8 mouse cellular contexts compared by ENCODE assay signal in genomic region chr19:40271308-40271892, GRCm38 (mm10). TPM values are rescaled to one million over a fixed set of nuclear protein-coding genes. Genes with fewer than 3 reads are reported as not detected.
DNase-seq lines count a peak whose midpoint lies in the region; ATAC-seq lines count a peak whose summit lies in the region.

Pdlim1 (minus strand) TSS chr19:40271842.

- peak within 1 kb of the TSS; percentile 100 for H3K4me2 ChIP-seq in hindbrain, embryonic 16.5 days (ENCODE audit: low read length)
- peak within 1 kb of the TSS; percentile 97 for H3K4me2 ChIP-seq in limb, embryonic 15.5 days
- H3K4me2 ChIP-seq in midbrain, embryonic 16.5 days (ENCODE audit: low read length), result peak within 1 kb of the TSS; percentile 97
- H3K4me2 ChIP-seq in stomach, embryonic 15.5 days, result peak within 1 kb of the TSS; percentile 79

- no peaks in the 10 kb centered on the region for H3K36me3 ChIP-seq in hindbrain, embryonic 16.5 days (ENCODE audit: control insufficient read depth, insufficient read depth, low read length)
- H3K36me3 ChIP-seq in limb, embryonic 15.5 days, result no peaks in the 10 kb centered on the region
- H3K36me3 ChIP-seq in midbrain, embryonic 16.5 days (ENCODE audit: control insufficient read depth, insufficient read depth, low read length), result no peaks in the 10 kb centered on the region
- no peaks in the 10 kb centered on the region for H3K36me3 ChIP-seq in stomach, embryonic 15.5 days

- no peak for DNase-seq in frontal cortex, adult 2 months (ENCODE audit: extremely low spot score in 1 of 2, low spot score in 1 of 2)
- no peak for DNase-seq in frontal cortex, postnatal 36 days (ENCODE audit: low spot score in 2 of 2)
- DNase-seq in c-Kit-positive CD71-negative TER-119-negative erythroid progenitor cells, embryonic 14.5 days (ENCODE audit: low read depth), result peak; percentile 65
- DNase-seq in gastrocnemius, adult 8-10 months (ENCODE audit: low spot score in 2 of 2), result peak; percentile 56 to 65

- ATAC-seq in hindbrain, embryonic 16.5 days, result peak; percentile 78
- peak; percentile 78 for ATAC-seq in limb, embryonic 15.5 days (ENCODE audit: insufficient number of reproducible peaks, low FRiP score, low TSS enrichment, low read depth)
- peak; percentile 54 for ATAC-seq in midbrain, embryonic 16.5 days
- peak; percentile 93 for ATAC-seq in stomach, embryonic 15.5 days (ENCODE audit: insufficient read depth, low FRiP score, low read depth)

- H3K9me3 ChIP-seq in hindbrain, embryonic 16.5 days (ENCODE audit: control insufficient read depth, low read length), result no peaks in the 10 kb centered on the region
- H3K9me3 ChIP-seq in limb, embryonic 15.5 days, result no peaks in the 10 kb centered on the region
- no peaks in the 10 kb centered on the region for H3K9me3 ChIP-seq in midbrain, embryonic 16.5 days (replicated peaks; ENCODE audit: control insufficient read depth, low read length, poor library complexity, severe bottlenecking)
- H3K9me3 ChIP-seq in stomach, embryonic 15.5 days, result no peaks in the 10 kb centered on the region

- H3K27ac ChIP-seq in hindbrain, embryonic 16.5 days (ENCODE audit: low read depth, low read length), result no peak within 1 kb of the TSS
- peak within 1 kb of the TSS; percentile 63 for H3K27ac ChIP-seq in limb, embryonic 15.5 days
- no peak within 1 kb of the TSS for H3K27ac ChIP-seq in midbrain, embryonic 16.5 days (ENCODE audit: low read length)
- peak within 1 kb of the TSS; percentile 75; the same call in 1 of the 2 replicates for H3K27ac ChIP-seq in stomach, embryonic 15.5 days

- H3K4me3 ChIP-seq in hindbrain, embryonic 16.5 days (ENCODE audit: low read length), result peak within 1 kb of the TSS; percentile 62
- H3K4me3 ChIP-seq in limb, embryonic 15.5 days, result peak within 1 kb of the TSS; percentile 63
- H3K4me3 ChIP-seq in midbrain, embryonic 16.5 days (ENCODE audit: low read depth, low read length), result peak within 1 kb of the TSS; percentile 54
- peak within 1 kb of the TSS; percentile 75 for H3K4me3 ChIP-seq in stomach, embryonic 15.5 days (replicated peaks)

- WGBS in hindbrain, embryonic 16.5 days, result under 1% methylated on average over 28 of the region's 54 CpGs
- under 1% methylated on average over 35 of the region's 54 CpGs for WGBS in limb, embryonic 15.5 days
- WGBS in midbrain, embryonic 16.5 days, result 1% methylated on average over 26 of the region's 54 CpGs
- WGBS in stomach, embryonic 15.5 days, result under 1% methylated on average over 52 of the region's 54 CpGs

- H3K4me1 ChIP-seq in hindbrain, embryonic 16.5 days (ENCODE audit: control insufficient read depth, insufficient read depth, low read depth, low read length), result peaks cover 9% of the 10 kb centered on the region
- peaks cover 15% of the 10 kb centered on the region for H3K4me1 ChIP-seq in limb, embryonic 15.5 days
- peaks cover 6% of the 10 kb centered on the region for H3K4me1 ChIP-seq in midbrain, embryonic 16.5 days (ENCODE audit: control insufficient read depth, insufficient read depth, low read length)
- 0 out of 2 replicates have a peak, but pooled peaks cover 2% of the 10 kb centered on the region for H3K4me1 ChIP-seq in stomach, embryonic 15.5 days

- H3K27me3 ChIP-seq in hindbrain, embryonic 16.5 days (replicated peaks; ENCODE audit: control insufficient read depth, insufficient read depth, low read length), result peaks cover 26% of the 10 kb centered on the region
- peaks cover 16% of the 10 kb centered on the region for H3K27me3 ChIP-seq in limb, embryonic 15.5 days
- peaks cover 27% of the 10 kb centered on the region for H3K27me3 ChIP-seq in midbrain, embryonic 16.5 days (ENCODE audit: control insufficient read depth, insufficient read depth, low read depth, low read length)
- no peaks in the 10 kb centered on the region for H3K27me3 ChIP-seq in stomach, embryonic 15.5 days (replicated peaks)

- H3K9ac ChIP-seq in hindbrain, embryonic 16.5 days (ENCODE audit: low read depth, low read length), result peak within 1 kb of the TSS; percentile 65
- peak within 1 kb of the TSS; percentile 54 for H3K9ac ChIP-seq in limb, embryonic 15.5 days
- peak within 1 kb of the TSS; percentile 54 for H3K9ac ChIP-seq in midbrain, embryonic 16.5 days (ENCODE audit: low read depth, low read length)
- peak within 1 kb of the TSS; percentile 71; the same call in 1 of the 2 replicates for H3K9ac ChIP-seq in stomach, embryonic 15.5 days

RNA-seq across cellular contexts. Expression of gene Pdlim1, which starts in this region (rescaled TPM):
- 11.1 and 11.3 TPM in 2 replicates for polyA plus RNA-seq in frontal cortex, adult 2 months (2012; rRNA removed)
- 10 to 100 TPM; 81.4 to 93.4 (median 89.9) TPM for total RNA-seq in gastrocnemius, adult 8-10 months (2022)
- polyA plus RNA-seq in hindbrain, embryonic 16.5 days (2015; fragmentation: Nextera tagmentation; extraction: Ambion mirVana), result 9.9 and 13.9 TPM in 2 replicates
- polyA plus RNA-seq in limb, embryonic 15.5 days (2015; fragmentation: Nextera tagmentation; extraction: Ambion mirVana), result 179 and 204 TPM in 2 replicates
- polyA plus RNA-seq in midbrain, embryonic 16.5 days (2015; fragmentation: Nextera tagmentation; extraction: Ambion mirVana), result 5.0 and 8.4 TPM in 2 replicates
- 192 and 198 TPM in 2 replicates for polyA plus RNA-seq in stomach, embryonic 15.5 days (2015; fragmentation: Nextera tagmentation; extraction: Ambion mirVana)

Comparison
In these comparisons a context has a peak if more than half of its experiments do, and no peak if none do; other contexts are left out.
1. RNA of gene Pdlim1 (polyA plus RNA-seq): 192 to 198 TPM in stomach, embryonic 15.5 days and 179 to 204 TPM in limb, embryonic 15.5 days; 11.1 to 11.3 TPM in frontal cortex, adult 2 months, 9.9 to 13.9 TPM in hindbrain, embryonic 16.5 days and 5.0 to 8.4 TPM in midbrain, embryonic 16.5 days; every median in the first group is over 10 times any median in the second.
2. DNase-seq: peak in c-Kit-positive CD71-negative TER-119-negative erythroid progenitor cells, embryonic 14.5 days (single experiment) and gastrocnemius, adult 8-10 months (2 of 2); none in frontal cortex, adult 2 months (0 of 2) and frontal cortex, postnatal 36 days (0 of 2).
3. H3K27ac ChIP-seq: peak in limb, embryonic 15.5 days (single experiment) and stomach, embryonic 15.5 days (single experiment); none in hindbrain, embryonic 16.5 days (single experiment) and midbrain, embryonic 16.5 days (single experiment).
4. Peak in every context shown above with its lines, with median percentiles within 50 percentile points of each other: ATAC-seq, H3K4me2 ChIP-seq, H3K4me3 ChIP-seq and H3K9ac ChIP-seq.